Mouse (Mus musculus): ENCODE measurements around the gene Ltn1. TPM values are rescaled to one million over a fixed set of nuclear protein-coding genes. Genes with fewer than 3 reads are reported as not detected.

Gene Ltn1
- polyA plus RNA-seq, 1 experiment from 2014 or later = 20.7 TPM

- no peaks in the 10 kb centered on the region for H3K9me3 ChIP-seq
- WGBS = under 1% methylated on average over 38 of the region's 38 CpGs
- peak within 1 kb of the TSS; percentile 87 for H3K9ac ChIP-seq
- peaks cover 17% of the 10 kb centered on the region for H3K4me1 ChIP-seq (replicated peaks)
- H3K4me2 ChIP-seq = peak within 1 kb of the TSS; percentile 71
- peaks cover 6% of the 10 kb centered on the region; the same call in 1 of the 2 replicates for H3K27me3 ChIP-seq
- peak within 1 kb of the TSS; percentile 69 for H3K4me3 ChIP-seq
- ATAC-seq (ENCODE audit: low read depth) = peak; percentile 97
- H3K27ac ChIP-seq (replicated peaks) = peak within 1 kb of the TSS; percentile 95
- no peaks in the 10 kb centered on the region for H3K36me3 ChIP-seq
These were observed 7.8 kb upstream of the Ltn1 start, which contains the start of gene Rwdd2b for GRCm38 (mm10) chr16:87440184-87440686. Gene Rwdd2b, minus strand, starts transcription at chr16:87440573.

- no peak for ATAC-seq (ENCODE audit: low read depth)
These were observed 6.3 kb upstream of the Ltn1 start for GRCm38 (mm10) chr16:87438697-87439096.

GRCm38 (mm10) chr16:87437096-87437495, 4.7 kb upstream of the Ltn1 start:
- Histone ChIP-seq H3K27ac (replicated peaks) (no peak overlapping the region), H3K4me3 (no peak overlapping the region), H3K4me2 (no peak overlapping the region), H3K9ac (no peak overlapping the region), H3K4me1 (replicated peaks) (peaks cover 17% of the 10 kb centered on the region), H3K36me3 (no peaks in the 10 kb centered on the region), H3K27me3 (no peaks in the 10 kb centered on the region), H3K9me3 (no peaks in the 10 kb centered on the region)
- 90% methylated on average over 21 of the region's 21 CpGs for whole genome bisulfite sequencing
- ATAC-seq (ENCODE audit: low read depth) = no peak

More at GRCm38 (mm10) chr16:87438697-87439096, 6.3 kb upstream of the Ltn1 start:
- no peak overlapping the region for H3K27ac ChIP-seq (replicated peaks)
- peaks cover 17% of the 10 kb centered on the region for H3K4me1 ChIP-seq (replicated peaks)
- 90% methylated on average over 8 of the region's 8 CpGs for WGBS
- H3K36me3 ChIP-seq = no peaks in the 10 kb centered on the region
- H3K4me2 ChIP-seq = no peak overlapping the region
- H3K27me3 ChIP-seq = peaks cover 1% of the 10 kb centered on the region; the same call in 1 of the 2 replicates
- H3K9me3 ChIP-seq = no peaks in the 10 kb centered on the region
- no peak overlapping the region for H3K9ac ChIP-seq
- H3K4me3 ChIP-seq = no peak overlapping the region

- Histone ChIP-seq H3K27me3 (no peaks in the 10 kb centered on the region), H3K27ac (replicated peaks) (no peak overlapping the region), H3K4me2 (no peak overlapping the region), H3K9me3 (no peaks in the 10 kb centered on the region), H3K4me1 (replicated peaks) (peaks cover 17% of the 10 kb centered on the region), H3K9ac (no peak overlapping the region), H3K36me3 (no peaks in the 10 kb centered on the region), H3K4me3 (no peak overlapping the region)
- ATAC-seq (ENCODE audit: low read depth) = no peak
- 84% methylated on average over 13 of the region's 13 CpGs for WGBS
These were observed 3.2 kb upstream of the Ltn1 start for GRCm38 (mm10) chr16:87435411-87436205.

GRCm38 (mm10) chr16:87434946-87435345, 2.5 kb upstream of the Ltn1 start:
- WGBS = 86% methylated on average over 6 of the region's 6 CpGs
- Histone ChIP-seq H3K27ac (replicated peaks) (no peak overlapping the region), H3K27me3 (no peaks in the 10 kb centered on the region), H3K4me3 (no peak overlapping the region), H3K9me3 (no peaks in the 10 kb centered on the region), H3K4me2 (no peak overlapping the region), H3K36me3 (no peaks in the 10 kb centered on the region), H3K4me1 (replicated peaks) (peaks cover 23% of the 10 kb centered on the region), H3K9ac (no peak overlapping the region)
- no peak for ATAC-seq (ENCODE audit: low read depth)

- Histone ChIP-seq H3K4me2 (no peak overlapping the region), H3K4me1 (replicated peaks) (peaks cover 23% of the 10 kb centered on the region), H3K36me3 (no peaks in the 10 kb centered on the region), H3K27me3 (no peaks in the 10 kb centered on the region), H3K9me3 (no peaks in the 10 kb centered on the region), H3K4me3 (no peak overlapping the region), H3K9ac (no peak overlapping the region), H3K27ac (replicated peaks) (no peak overlapping the region)
- ATAC-seq (ENCODE audit: low read depth) = no peak
- WGBS = 93% methylated on average over 7 of the region's 7 CpGs
These were observed 1.9 kb upstream of the Ltn1 start for GRCm38 (mm10) chr16:87434266-87434665.

GRCm38 (mm10) chr16:87427516-87427915, 4.9 kb downstream of the Ltn1 start:
- Histone ChIP-seq H3K27ac (replicated peaks) (no peak overlapping the region), H3K4me3 (no peak overlapping the region), H3K9me3 (peaks cover under 1% of the 10 kb centered on the region; the same call in 1 of the 2 replicates), H3K4me2 (no peak overlapping the region), H3K4me1 (replicated peaks) (peaks cover 23% of the 10 kb centered on the region), H3K9ac (no peak overlapping the region), H3K36me3 (peaks cover 45% of the 10 kb centered on the region), H3K27me3 (no peaks in the 10 kb centered on the region)
- ATAC-seq (ENCODE audit: low read depth) = no peak
- 95% methylated on average over 8 of the region's 8 CpGs for WGBS

GRCm38 (mm10) chr16:87420662-87421061, 11.8 kb downstream of the Ltn1 start:
- Histone ChIP-seq H3K36me3 (peaks cover 95% of the 10 kb centered on the region), H3K4me1 (replicated peaks) (no peaks in the 10 kb centered on the region), H3K27ac (replicated peaks) (no peak overlapping the region), H3K4me3 (no peak overlapping the region), H3K9me3 (peaks cover 17% of the 10 kb centered on the region), H3K27me3 (no peaks in the 10 kb centered on the region), H3K9ac (no peak overlapping the region), H3K4me2 (no peak overlapping the region)
- ATAC-seq (ENCODE audit: low read depth) = no peak
- WGBS = 96% methylated on average over 8 of the region's 8 CpGs

- Histone ChIP-seq H3K9me3 (no peaks in the 10 kb centered on the region), H3K27ac (replicated peaks) (no peak overlapping the region), H3K27me3 (no peaks in the 10 kb centered on the region), H3K4me1 (replicated peaks) (no peaks in the 10 kb centered on the region), H3K36me3 (peaks cover 89% of the 10 kb centered on the region), H3K9ac (no peak overlapping the region), H3K4me3 (no peak overlapping the region), H3K4me2 (no peak overlapping the region)
- 89% methylated on average over 3 of the region's 3 CpGs for WGBS
- no peak for ATAC-seq (ENCODE audit: low read depth)
These were observed 27.4 kb downstream of the Ltn1 start for GRCm38 (mm10) chr16:87405001-87405400.

GRCm38 (mm10) chr16:87393813-87394548, 38.4 kb downstream of the Ltn1 start:
- ATAC-seq (ENCODE audit: low read depth) = peak; percentile 86
- 0 out of 2 replicates have a peak overlapping the region, but pooled peaks have one; percentile 2 for H3K9ac ChIP-seq
- no peaks in the 10 kb centered on the region for H3K27me3 ChIP-seq
- no peaks in the 10 kb centered on the region for H3K4me1 ChIP-seq (replicated peaks)
- H3K27ac ChIP-seq (replicated peaks) = no peak overlapping the region
- H3K9me3 ChIP-seq = no peaks in the 10 kb centered on the region
- no peak overlapping the region for H3K4me2 ChIP-seq
- 53% methylated on average over 16 of the region's 16 CpGs for whole genome bisulfite sequencing
- no peak overlapping the region for H3K4me3 ChIP-seq
- H3K36me3 ChIP-seq = peaks cover 74% of the 10 kb centered on the region

- no peak overlapping the region for H3K9ac ChIP-seq
- WGBS = 97% methylated on average over 3 of the region's 3 CpGs
- H3K36me3 ChIP-seq = peaks cover 72% of the 10 kb centered on the region
- H3K4me2 ChIP-seq = no peak overlapping the region
- no peak for ATAC-seq (ENCODE audit: low read depth)
- no peak overlapping the region for H3K4me3 ChIP-seq
- no peaks in the 10 kb centered on the region for H3K9me3 ChIP-seq
- H3K4me1 ChIP-seq (replicated peaks) = no peaks in the 10 kb centered on the region
- H3K27ac ChIP-seq (replicated peaks) = no peak overlapping the region
- no peaks in the 10 kb centered on the region for H3K27me3 ChIP-seq
These were observed 44.9 kb downstream of the Ltn1 start for GRCm38 (mm10) chr16:87387444-87387977.

GRCm38 (mm10) chr16:87384366-87384765, 48.0 kb downstream of the Ltn1 start:
- Histone ChIP-seq H3K4me1 (replicated peaks) (no peaks in the 10 kb centered on the region), H3K4me3 (no peak overlapping the region), H3K27ac (replicated peaks) (no peak overlapping the region), H3K9me3 (no peaks in the 10 kb centered on the region), H3K4me2 (no peak overlapping the region), H3K36me3 (peaks cover 86% of the 10 kb centered on the region), H3K9ac (no peak overlapping the region), H3K27me3 (no peaks in the 10 kb centered on the region)
- 78% methylated on average over 2 of the region's 2 CpGs for WGBS
- no peak for ATAC-seq (ENCODE audit: low read depth)

All from neural tube, embryonic 13.5 days (tissue).